Mouse (Mus musculus) spleen, postnatal 14 days (tissue): ENCODE results near the gene Phlda2.
"Not testable (repeated sequence)": the region's sequence is repeated elsewhere in the genome, so short reads cannot be mapped to it uniquely, and the experiment has no call there.

ENCODE experiments used
- DNase-seq, 2 experiments: peaks; one replicate each; pipeline ENCODE4 v3.0.0; 2021 to 2022; ENCODE audit warnings: low spot score in 2 of 2

Phlda2 gene

DNA sequence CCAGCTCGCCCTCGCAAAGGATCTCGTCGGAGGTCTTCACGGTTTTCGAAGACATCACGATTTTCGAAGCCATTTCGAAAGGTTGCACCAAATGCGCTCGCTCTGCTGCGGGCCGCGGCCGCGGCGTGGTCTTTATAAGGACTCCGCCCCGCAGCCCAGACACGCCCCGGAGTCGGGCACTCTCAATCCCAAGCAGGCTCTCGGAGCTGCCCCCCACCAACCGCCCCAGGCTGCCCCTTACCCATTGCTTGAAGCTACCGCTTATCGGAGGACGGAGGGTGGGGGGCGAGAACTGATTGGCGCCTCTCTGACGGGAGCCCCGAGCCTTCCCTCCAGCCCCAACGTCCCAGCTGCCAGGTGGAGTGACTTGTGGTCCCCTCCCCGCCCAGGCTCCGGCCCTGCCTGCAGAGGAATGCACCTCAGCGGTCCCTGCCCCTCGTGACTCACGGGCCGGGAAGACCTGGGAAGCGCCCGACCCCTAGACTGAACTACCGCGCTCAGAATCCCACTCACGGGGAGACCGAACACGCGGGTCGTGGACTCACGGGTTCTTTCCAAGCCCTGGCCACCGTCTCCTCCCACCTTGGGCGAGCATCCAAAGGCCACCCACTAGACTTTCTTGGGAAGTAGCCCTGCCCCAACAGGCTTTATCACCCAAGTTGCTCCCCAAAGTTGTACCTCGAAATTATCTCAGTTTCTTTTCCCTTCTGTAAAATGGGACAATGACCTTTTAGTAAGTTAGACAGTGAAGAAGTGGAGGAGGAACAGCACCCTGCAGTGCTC lies at the start of gene Phlda2:
Gene Phlda2 (minus strand): TSS at position 733 of the 783 bp plus-strand sequence.
- no peak for DNase-seq

DNA sequence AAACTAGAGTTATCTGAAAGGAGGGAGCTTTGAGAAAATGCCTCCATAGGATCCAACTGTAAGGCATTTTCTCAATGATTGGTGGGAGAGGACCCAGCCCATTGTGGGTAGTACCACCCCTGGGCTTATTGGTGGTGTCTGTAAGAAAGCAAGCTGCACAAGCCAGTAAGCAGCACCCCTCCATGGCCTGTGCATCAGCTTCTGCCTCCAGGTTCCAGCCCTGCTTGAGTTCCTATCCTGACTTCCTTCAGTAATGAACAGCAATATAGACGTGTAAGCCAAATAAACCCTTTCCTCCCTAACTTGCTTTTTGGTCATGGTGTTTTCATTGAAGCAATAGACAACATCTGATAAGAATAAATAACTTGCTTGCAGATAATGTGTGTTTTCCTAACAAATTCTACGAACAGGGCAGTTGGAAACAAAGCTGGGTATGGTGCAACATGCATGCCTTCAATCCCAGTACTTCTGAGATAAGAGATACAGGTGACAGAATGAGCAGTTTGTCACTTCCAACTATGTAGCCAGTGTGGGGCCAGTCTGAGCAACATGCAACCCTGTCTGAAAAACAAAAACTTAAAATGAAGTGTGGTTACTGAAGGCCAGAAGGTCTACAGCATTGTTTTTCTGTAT lies 46.8 kb upstream of the Phlda2 start:
- no peak for DNase-seq

DNA sequence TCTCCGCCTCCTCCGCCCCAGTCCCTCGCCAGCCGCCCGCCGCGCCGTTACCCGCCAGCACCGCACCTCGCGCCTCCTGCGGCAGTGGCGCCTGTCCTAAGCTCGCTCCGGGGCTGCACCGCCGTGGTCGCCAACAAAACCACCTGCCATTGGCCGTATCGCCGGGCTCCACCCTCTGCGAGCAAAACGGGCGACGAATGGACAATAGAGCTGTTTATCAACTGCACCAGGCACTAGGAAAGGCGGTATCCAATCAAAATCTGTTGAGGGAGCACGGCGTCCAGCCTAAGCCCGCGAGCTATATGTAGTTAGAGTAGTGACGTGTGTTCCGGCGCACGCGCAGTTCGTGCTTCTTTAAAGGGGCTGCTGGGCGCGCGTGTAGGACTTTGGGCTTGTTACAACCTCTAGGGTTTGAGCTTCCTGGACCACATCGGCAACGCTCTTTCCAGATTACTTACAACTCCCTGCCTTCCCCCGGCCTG lies 46.1 kb upstream of the Phlda2 start, which contains the start of gene Nap1l4:
Gene Nap1l4 (minus strand): TSS at position 131 of the 482 bp plus-strand sequence.
- DNase-seq, result peak; percentile 96 to 98

DNA sequence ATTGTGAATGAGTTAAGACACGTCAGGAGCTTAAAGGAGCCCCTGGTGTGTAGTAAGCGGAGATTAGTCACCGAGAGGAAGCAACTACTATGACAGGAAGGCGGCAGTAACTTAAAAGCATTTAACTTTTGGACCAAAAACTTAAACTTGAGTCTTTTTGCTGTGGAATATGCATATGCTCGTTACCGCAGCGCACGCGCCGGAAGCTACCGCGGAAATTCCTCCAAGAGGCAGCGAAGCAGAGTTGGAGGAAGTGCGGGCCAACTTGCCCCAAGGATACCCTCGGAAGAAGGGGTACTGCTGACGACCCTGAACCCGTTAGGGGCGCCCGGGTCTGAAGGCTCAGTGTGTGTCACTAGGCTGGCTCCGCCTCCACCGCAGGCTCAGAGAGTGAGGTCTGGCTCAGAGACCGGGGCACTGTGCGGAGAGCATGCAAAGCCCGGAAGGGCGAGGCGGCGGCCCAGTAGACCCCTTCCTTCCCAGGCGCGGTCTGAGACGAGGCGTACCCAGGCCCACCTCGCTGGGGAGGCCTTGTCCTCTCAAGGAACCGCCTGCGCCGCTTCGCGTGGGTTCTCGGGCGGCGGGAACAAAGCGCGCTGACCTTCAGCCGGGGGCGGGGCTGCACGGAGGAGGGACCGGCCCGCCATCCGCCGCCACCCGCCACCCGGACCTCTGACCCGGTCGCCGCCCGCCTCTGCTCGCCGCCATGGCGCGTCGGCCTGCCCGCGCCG lies 45.4 kb upstream of the Phlda2 start:
- no peak for DNase-seq

DNA sequence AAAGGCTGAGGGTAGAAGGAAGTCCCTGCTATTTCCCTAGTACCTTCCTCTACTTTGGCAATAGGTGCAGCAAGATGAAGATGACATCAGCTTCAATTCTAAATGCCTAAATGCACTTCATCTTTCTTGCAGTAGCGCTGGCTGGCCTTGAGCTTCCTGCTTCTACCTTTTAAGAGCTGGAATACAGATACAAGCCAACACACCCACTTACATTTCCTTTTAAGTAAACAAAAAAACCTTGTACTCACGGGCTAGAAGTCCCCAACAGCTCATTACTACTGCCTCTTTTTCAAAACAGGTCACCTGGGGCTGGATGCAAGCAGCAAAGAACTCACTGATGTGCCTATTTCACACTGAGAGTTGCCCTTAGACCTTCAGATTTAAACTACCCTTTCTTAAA lies 43.6 kb upstream of the Phlda2 start:
- DNase-seq, result no peak

DNA sequence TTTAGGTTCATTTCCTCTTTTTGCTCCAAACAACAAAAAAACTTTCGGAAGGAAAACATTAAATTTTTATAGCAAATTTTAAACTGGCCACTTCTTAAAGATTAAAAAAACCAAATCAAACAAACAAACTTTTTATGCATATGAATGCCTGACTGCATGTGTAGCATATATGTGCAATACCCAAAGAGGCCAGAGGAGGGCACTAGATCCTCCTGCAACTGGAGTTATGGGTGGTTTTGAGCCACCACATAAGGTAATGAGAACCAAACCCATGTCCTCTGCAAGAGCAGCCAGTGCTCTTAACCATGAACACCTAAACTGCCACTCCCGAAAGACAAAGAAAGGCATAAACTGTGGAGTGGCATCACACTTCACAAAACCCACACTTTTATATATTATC lies 41.4 kb upstream of the Phlda2 start:
- DNase-seq, result peak in 1 of 2 experiments; percentile 54

DNA sequence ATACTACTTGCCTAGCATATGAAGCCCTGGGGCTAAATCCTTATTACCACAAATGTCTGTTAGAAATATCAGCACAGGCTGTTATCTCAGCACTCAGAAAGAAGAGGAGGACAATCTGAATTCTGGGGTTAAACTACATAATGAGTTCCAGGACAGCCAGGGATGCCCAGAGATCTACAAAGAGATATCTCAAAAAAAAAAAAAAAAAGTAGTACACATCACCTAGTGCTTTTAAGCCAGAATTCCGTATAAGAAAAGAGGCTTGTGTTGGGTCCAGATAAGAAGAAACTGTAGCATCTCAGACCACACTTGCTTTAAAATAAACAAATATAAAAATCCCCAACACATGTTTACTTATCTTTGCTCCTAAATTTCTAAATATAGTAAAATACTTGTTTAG lies 35.7 kb upstream of the Phlda2 start:
- no peak for DNase-seq

DNA sequence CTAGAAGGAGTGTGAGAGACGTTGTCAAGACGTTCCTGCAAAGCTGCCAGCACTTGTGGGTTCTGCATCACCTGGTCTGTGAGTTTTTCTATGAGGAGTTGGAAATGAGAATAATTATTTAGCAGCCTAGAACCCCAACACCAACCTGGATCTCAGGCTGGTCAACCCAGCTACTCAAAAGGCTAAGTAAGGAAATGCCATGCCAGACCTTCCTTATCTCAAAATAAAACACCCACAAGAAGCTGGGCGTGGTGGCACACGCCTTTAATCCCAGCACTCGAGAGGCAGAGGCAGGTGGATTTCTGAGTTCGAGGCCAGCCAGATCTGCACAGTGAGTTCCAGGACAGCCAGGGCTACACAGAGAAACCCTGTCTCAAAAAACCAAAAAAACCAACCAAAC lies 35.3 kb upstream of the Phlda2 start:
- DNase-seq, result not testable (repeated sequence)

DNA sequence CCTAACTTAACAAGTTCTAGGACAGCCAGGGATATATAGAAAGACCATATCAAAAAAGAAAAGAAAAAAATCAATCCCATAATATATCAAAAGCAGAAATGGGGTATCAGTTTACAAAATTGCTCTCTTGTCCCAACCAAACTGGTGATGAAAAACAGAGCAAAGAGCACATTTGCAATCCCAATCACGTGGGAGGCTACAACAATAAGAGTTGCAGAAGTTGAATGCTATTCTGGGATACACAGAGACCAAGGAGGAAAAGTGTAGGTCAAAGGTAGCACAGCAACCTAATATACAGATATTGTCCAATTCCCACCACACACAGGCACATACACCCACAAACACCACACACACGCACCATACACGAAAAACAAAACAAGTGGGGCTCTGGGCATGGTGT lies 33.3 kb upstream of the Phlda2 start:
- DNase-seq, result no peak

DNA sequence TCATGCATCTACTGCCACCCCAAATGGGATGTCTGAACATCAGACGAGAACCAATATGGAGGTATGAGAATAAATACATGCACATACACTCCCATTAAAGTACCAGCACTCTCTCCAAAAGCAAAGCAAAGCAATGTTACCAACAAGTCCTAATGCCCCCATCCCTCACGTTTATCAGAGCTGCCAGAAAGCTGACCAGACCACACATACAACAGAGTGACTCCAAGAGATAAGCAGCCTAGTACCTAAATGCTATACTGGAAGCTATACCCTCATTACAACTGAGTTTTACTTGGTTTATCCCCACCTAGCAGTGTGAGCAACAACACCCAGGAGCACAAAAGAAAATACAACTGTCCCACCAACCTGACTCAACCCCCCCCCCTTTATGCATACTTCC lies 30.3 kb upstream of the Phlda2 start:
- DNase-seq, result no peak

DNA sequence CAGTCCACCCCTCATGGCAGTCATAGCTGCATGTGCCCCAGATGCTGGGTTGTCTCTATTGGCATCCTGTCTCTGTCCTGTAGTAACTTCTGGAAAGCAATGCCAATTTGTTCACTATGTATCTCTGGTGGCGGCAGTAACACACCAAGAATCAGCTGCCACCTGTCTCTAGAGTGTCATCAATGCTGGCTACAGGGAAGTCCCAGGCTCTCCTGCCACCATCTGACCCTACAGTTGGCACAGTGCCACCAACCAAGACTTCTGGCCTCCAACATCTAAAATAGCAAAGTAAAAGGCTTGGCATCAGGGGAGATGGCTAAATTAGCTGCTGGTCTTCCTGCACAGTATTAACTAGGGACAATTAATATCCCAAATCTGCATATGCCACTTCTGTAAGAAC lies 29.5 kb upstream of the Phlda2 start:
- no peak for DNase-seq

DNA sequence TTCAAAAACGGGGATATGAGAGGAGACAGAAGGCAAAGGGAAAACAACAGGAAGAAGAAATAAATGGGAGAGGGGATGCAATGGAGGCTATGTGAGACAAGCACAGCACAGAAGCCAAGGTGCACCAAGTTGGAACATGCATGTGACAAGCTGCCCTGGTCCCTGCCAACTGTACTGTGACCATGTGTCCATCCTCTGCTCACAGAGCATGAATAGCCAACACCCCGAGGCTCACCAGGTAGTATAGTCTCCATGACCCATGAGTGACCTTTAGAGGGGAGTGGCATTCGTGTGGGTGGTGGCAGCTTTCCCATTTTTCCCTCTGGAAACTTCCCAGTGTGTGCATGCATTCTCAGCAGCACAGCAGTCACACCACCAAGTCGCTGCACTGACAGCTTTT lies 16.4 kb upstream of the Phlda2 start:
- no peak for DNase-seq

DNA sequence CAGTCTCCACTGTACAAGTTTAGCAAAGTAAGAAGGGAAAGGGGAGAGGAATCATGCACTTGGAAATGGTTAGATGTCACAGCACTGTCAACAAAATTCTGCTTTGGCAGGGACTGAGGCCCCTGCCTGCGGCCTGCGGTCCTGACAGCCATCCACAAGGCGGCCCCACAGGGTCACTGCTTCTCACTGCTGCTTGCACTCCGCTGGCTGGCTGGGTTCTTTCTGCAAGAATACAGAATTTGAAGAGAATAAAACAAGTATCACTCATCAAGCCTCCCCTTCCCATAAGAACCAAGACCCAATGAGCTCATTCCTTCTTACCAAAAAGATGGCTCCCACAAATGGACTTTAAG lies 11.4 kb upstream of the Phlda2 start:
- no peak for DNase-seq

DNA sequence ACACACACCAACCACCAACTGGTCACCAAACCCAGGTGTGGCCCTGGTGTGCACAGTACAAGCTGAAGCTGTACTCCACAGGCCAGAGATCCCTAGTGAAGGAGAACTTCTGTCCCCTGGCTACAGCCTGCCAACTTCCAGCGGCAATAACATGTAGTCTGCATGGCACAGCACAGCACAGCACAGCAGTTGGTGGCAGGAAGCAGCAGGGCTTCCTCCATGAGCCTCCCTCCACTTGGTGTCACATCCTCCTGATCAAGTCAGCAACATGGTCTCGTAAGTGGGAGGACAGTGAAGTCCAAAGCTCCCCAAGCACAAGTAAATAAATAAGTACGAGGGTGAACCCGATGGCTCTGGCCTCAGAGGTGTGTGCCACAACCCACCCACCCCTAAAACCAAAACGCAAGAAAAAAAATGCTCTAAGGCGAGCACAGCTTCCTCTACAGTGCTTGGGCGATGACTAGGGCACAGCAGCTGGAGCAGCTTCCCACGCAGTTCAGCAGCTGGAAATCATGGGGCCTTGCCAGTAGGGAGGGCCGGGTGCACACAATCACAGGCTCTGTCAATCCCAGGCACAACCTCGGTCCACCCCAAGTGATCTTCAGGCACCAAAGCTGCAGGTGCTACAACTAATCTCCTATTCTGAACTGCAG lies 10.9 kb upstream of the Phlda2 start:
- DNase-seq, result no peak

DNA sequence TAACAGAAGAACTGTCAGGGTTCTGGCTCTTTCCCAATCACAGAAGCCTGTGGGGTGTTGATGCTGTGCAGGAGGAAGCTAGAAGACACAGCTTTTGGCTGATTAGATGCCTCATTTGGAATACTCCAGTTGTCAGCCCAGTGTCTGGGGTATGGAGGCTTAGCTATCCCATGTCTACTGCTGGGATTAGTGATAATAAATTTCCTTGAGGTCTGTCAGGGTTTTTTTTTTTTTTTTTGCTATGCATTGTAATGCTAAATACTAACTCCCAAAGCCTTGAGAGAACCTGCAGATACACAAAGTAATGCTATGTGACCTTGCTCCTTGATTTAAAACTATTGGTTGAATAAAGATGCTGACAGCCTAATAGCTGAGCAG lies 8.4 kb upstream of the Phlda2 start:
- no peak for DNase-seq

DNA sequence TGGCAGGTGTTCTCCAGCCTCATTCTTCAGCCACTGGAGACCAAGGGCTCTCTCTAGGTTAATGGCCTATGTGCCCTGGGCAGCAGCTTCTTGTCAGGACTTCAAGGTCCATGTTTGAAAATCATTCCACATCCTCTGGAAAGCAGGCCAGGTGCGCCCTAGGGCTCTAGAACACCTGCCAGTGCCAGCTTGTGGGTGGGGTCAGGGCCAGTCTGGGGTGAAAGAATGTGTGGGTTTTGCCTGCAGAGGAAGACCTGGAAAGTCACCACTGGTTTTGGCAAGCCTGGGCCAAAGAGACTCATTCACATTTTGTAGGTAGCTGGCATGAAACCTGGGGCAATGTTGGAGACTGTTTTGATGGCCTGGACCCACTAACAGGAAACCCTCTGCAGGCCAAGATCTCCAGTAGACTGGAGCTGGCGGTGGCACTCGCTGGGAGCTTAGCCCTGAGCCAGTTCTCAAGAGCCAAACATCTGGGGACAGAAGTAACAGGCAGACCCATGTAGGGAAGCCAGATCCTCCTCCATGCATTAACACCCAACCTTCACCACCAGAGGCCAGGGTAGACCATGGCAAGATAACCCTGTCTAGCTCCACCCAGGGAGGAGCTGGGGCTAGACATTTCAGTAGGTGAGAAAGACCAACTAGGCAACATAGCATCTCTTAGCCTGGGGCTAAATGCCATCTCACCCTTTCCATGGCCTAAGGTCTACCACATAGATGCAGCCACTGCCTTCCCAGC lies 7.8 kb upstream of the Phlda2 start:
- no peak for DNase-seq

DNA sequence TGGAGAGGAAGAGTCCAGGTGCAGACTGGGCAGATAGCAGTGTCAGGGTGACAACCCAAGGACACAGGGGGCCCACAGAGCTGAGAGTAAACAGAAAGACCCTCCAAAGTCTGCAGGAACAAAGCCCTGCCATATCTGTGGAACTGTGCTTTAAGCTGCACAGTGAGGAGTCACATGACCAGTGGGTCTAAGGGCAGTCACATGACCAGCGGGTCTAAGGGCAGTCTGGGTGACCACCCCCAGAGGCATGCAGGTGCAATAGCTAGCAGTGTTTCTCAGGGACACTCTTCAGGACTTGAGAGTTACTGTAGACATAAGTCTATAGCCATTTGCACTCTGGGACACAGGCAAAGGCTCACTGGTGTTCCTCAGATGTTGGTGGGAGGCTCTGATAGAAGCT lies 6.6 kb upstream of the Phlda2 start:
- no peak for DNase-seq

DNA sequence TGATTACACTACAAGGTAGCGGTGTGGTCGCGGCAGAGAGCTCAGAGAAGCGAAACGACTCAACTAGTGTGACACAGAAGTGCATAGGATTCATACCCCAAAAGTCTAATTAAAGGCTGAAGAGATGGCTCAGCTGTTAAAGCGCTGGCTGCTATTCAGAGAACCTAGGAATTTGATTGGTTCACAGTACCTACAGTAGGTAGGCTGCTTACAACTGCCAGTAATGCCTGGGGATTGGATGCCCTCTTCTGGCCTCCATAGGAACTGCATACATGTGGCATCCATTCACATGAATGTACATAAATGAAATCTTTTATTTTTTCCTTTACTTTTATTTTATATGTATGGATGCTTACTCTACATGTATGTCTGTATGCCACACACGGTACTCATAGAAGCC lies 3.7 kb upstream of the Phlda2 start:
- peak in 1 of 2 experiments; percentile 51 for DNase-seq

DNA sequence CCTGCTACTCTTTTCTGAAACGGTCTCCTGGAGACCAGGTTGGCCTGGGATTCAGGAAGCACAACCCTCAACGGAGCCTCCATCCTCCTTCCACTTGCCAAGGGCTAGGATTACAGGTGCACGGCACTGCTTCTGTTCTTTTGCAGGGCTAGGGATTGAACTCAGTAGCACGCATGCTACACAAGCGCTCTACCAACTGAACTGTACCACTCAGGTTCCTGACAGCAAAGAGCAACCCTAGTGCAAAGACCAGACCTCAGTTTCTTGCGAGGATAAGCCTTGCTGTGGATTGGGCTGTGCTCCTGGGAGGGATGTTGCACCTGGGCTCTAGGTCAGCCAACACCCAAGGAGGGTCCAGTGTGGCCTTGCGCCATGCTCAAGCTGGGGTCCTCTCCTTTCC lies 3.3 kb upstream of the Phlda2 start:
- no peak for DNase-seq

DNA sequence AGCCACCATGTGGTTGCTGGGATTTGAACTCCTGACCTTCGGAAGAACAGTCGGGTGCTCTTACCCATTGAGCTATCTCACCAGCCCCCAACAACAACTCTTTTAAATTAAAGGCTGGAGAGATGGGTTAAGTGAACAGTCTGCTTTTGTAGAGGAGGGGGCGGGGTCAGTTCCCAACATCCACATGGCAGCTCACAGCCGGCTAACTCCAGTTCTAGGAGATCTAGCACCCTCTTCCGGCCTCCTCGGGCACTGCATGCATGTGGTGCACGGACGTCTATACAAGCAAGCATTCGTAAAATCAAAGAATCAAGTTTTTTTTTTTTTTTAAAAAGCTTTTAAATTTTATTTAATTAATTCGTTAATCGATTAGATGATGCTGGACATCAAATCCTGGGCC lies 2.9 kb upstream of the Phlda2 start:
- peak; percentile 47 to 69 for DNase-seq

DNA sequence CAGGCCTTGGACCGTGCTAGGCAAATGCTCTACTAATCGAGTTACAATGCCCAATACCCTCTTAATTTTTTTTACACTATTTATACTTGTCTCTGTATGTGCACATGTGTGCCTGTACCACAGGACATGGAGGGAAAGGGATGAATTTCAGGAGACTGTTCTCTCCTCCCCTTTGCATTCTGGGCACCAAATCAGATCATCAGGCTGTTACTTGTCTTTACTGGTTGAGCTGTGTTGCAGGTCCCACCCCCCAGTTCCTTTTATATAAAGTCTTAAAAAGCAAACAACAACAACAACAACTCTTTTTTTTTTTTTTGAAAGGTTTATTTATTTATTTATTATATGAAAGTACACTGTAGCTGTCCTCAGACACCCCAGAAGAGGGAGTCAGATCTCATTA lies 2.5 kb upstream of the Phlda2 start:
- no peak for DNase-seq

DNA sequence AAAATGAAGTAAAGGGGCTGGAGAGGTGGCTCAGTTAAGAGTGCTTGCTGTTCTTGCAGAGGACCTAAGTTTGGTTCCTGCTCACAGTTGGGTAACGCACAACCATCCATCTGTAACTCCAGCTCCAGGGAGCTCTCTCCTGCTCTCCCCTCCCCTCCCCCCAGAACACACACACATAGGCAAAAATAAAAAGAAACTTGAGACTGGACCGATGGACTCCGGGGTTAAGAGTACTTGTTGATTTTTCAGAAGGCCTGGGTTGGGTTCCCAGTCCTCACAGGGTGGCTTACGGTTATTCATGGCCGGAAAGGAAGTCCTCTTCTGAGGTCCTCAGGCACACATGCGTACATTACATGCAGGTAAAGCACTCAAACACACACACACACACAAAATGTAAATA lies 976 bp upstream of the Phlda2 start:
- DNase-seq, result no peak
